Mouse (Mus musculus) CH12.LX (cell line): ENCODE results near the gene Spata25. TPM values are rescaled to one million over a fixed set of nuclear protein-coding genes. Genes with fewer than 3 reads are reported as not detected.

Experiments used
- DNase-seq: peaks from one replicate; pipeline ENCODE4 v3.0.0-alpha.2; 2013; ENCODE audit errors: extremely low read depth
- H3K27ac ChIP-seq: 2 replicates; pipeline ENCODE4 v1.5.1; 2012; ENCODE audit warnings: low read depth, mild to moderate bottlenecking, control low read depth, moderate library complexity; ENCODE audit not compliant: insufficient read depth
- H3K27me3 ChIP-seq: replicated peaks from 2 replicates; pipeline ENCODE3; 2012; ENCODE audit warnings: inconsistent platforms
- H3K36me3 ChIP-seq, 2 experiments: replicated peaks in 1 of 2; 2 replicates each; pipeline versions ENCODE3 to v1.6.1; 2012; ENCODE audit warnings: inconsistent platforms in 1 of 2, low read length in 1 of 2, mild to moderate bottlenecking in 1 of 2, mixed read lengths in 1 of 2, moderate library complexity in 1 of 2; ENCODE audit not compliant: control insufficient read depth in 1 of 2, insufficient read depth in 1 of 2
- H3K4me1 ChIP-seq, 2 experiments: 2 replicates each; pipeline ENCODE4 v1.6.1; 2012; ENCODE audit warnings: inconsistent platforms in 1 of 2, moderate library complexity in 1 of 2; ENCODE audit not compliant: insufficient read depth in 2 of 2, control insufficient read depth in 1 of 2
- H3K4me2 ChIP-seq: 2 replicates; pipeline ENCODE4 v1.6.1; 2012; ENCODE audit warnings: low read depth, mild to moderate bottlenecking, control low read depth; ENCODE audit not compliant: poor library complexity, insufficient read depth, severe bottlenecking
- H3K4me3 ChIP-seq, 3 experiments: fragments of 150-350 bp in 1 of 3; sonication (generic) in 1 of 3; replicated peaks in 1 of 3; 2 replicates each; pipeline versions ENCODE3 to v1.5.1; 2011 to 2012; ENCODE audit warnings: low read depth in 2 of 3, low read length in 2 of 3, mild to moderate bottlenecking in 2 of 3, moderate library complexity in 2 of 3, control low read depth in 1 of 3, improper control_type of control experiment in 1 of 3, inconsistent platforms in 1 of 3, mixed read lengths in 1 of 3; ENCODE audit not compliant: poor library complexity in 1 of 3
- H3K79me2 ChIP-seq: replicated peaks from 2 replicates; pipeline ENCODE4 v1.6.1; 2012; ENCODE audit warnings: mild to moderate bottlenecking, moderate library complexity; ENCODE audit not compliant: control insufficient read depth, poor library complexity, insufficient read depth, severe bottlenecking; ENCODE audit errors: extremely low read depth
- H3K9ac ChIP-seq: 2 replicates; pipeline ENCODE4 v1.6.1; 2012; ENCODE audit warnings: low read depth, mild to moderate bottlenecking, control low read depth, moderate library complexity; ENCODE audit not compliant: insufficient read depth
- H3K9me3 ChIP-seq: replicated peaks from 2 replicates; pipeline ENCODE3; 2012; ENCODE audit warnings: low read length, inconsistent platforms, mixed read lengths
- CHD1 ChIP-seq: IDR thresholded peaks from 2 replicates; pipeline ENCODE4 v1.6.1; 2012; ENCODE audit warnings: low read depth, low read length, improper control_type of control experiment, inconsistent platforms
- E2F4 ChIP-seq: IDR thresholded peaks from 2 replicates; pipeline ENCODE4 v1.6.1; 2011; ENCODE audit warnings: low read depth, low read length, improper control_type of control experiment; ENCODE audit not compliant: insufficient replicate concordance
- EP300 ChIP-seq: IDR thresholded peaks from 2 replicates; pipeline ENCODE4 v1.6.1; 2011; ENCODE audit warnings: low read length, improper control_type of control experiment
- GABPA ChIP-seq: IDR thresholded peaks from 2 replicates; pipeline ENCODE4 v1.6.1; 2012; ENCODE audit warnings: low read depth, low read length, improper control_type of control experiment, inconsistent platforms; ENCODE audit not compliant: insufficient replicate concordance
- HCFC1 ChIP-seq: IDR thresholded peaks from 2 replicates; pipeline ENCODE4 v1.6.1; 2012; ENCODE audit warnings: low read depth, mild to moderate bottlenecking, inconsistent platforms, low read length, improper control_type of control experiment
- JUN ChIP-seq: IDR thresholded peaks from 2 replicates; pipeline ENCODE4 v1.6.1; 2011; ENCODE audit warnings: low read depth, mild to moderate bottlenecking, low read length, improper control_type of control experiment, moderate library complexity; ENCODE audit not compliant: insufficient read depth
- JUND ChIP-seq: conservative IDR thresholded peaks from 2 replicates; pipeline ENCODE4 v1.6.1; 2011; ENCODE audit warnings: low read depth, low read length, improper control_type of control experiment
- MAFK ChIP-seq: IDR thresholded peaks from 2 replicates; pipeline ENCODE4 v1.6.1; 2011; ENCODE audit warnings: low read length, improper control_type of control experiment; ENCODE audit not compliant: insufficient replicate concordance
- MAZ ChIP-seq: IDR thresholded peaks from 2 replicates; pipeline ENCODE4 v1.6.1; 2012; ENCODE audit warnings: low read depth, mild to moderate bottlenecking, inconsistent platforms, low read length, improper control_type of control experiment, moderate library complexity
- MXI1 ChIP-seq: IDR thresholded peaks from 2 replicates; pipeline ENCODE4 v1.6.1; 2011; ENCODE audit warnings: mild to moderate bottlenecking, low read depth, low read length, improper control_type of control experiment
- MYC ChIP-seq: IDR thresholded peaks from 2 replicates; pipeline ENCODE4 v1.6.1; 2011; ENCODE audit warnings: low read depth, mild to moderate bottlenecking, improper control_type of control experiment, low read length
- NELFE ChIP-seq: IDR thresholded peaks from 2 replicates; pipeline ENCODE4 v1.6.1; 2011; ENCODE audit warnings: low read depth, low read length, improper control_type of control experiment
- PAX5 ChIP-seq: IDR thresholded peaks from 2 replicates; pipeline ENCODE4 v1.6.1; 2012; ENCODE audit warnings: low read length, inconsistent platforms, mixed read lengths
- POLR2AphosphoS2 ChIP-seq: IDR thresholded peaks from 2 replicates; pipeline ENCODE4 v1.6.1; 2011; ENCODE audit warnings: low read depth, low read length, improper control_type of control experiment
- RCOR1 ChIP-seq: conservative IDR thresholded peaks from 2 replicates; pipeline ENCODE4 v1.6.1; 2012; ENCODE audit warnings: low read depth, mild to moderate bottlenecking, inconsistent platforms, low read length, improper control_type of control experiment
- SMC3 ChIP-seq: IDR thresholded peaks from 2 replicates; pipeline ENCODE4 v1.6.1; 2011; ENCODE audit warnings: low read depth, low read length, improper control_type of control experiment
- TCF12 ChIP-seq: IDR thresholded peaks from 2 replicates; pipeline ENCODE4 v1.6.1; 2014; ENCODE audit warnings: low read depth, mild to moderate bottlenecking, inconsistent platforms, low read length, improper control_type of control experiment
- USF1 ChIP-seq: IDR thresholded peaks from 2 replicates; pipeline ENCODE4 v1.6.1; 2014; ENCODE audit warnings: low read depth, mild to moderate bottlenecking, inconsistent platforms, low read length, improper control_type of control experiment
- USF2 ChIP-seq: conservative IDR thresholded peaks from 2 replicates; pipeline ENCODE4 v1.6.1; 2011; ENCODE audit warnings: low read depth, low read length, improper control_type of control experiment
- ZC3H11A ChIP-seq: IDR thresholded peaks from 2 replicates; pipeline ENCODE4 v1.6.1; 2012; ENCODE audit warnings: low read depth, mild to moderate bottlenecking, inconsistent platforms, low read length, improper control_type of control experiment
- ZKSCAN1 ChIP-seq: IDR thresholded peaks from 2 replicates; pipeline ENCODE4 v1.6.1; 2012; ENCODE audit warnings: low read depth, inconsistent platforms, low read length, improper control_type of control experiment, borderline replicate concordance
- ZMIZ1 ChIP-seq: IDR thresholded peaks from 2 replicates; pipeline ENCODE4 v1.6.1; 2012; ENCODE audit warnings: low read depth, mild to moderate bottlenecking, inconsistent platforms, low read length, improper control_type of control experiment
- ZNF384 ChIP-seq: IDR thresholded peaks from 2 replicates; pipeline ENCODE4 v1.6.1; 2012; ENCODE audit warnings: low read depth, low read length, improper control_type of control experiment, inconsistent platforms
- dilution Hi-C: fragments of 300-500 bp; cut with MboI; formaldehyde crosslinking; loops from 2 replicates; pipeline ENCODE4 v1.14.3; 2020; ENCODE audit warnings: low sequenced_read_pairs; ENCODE audit not compliant: extremely low pct_unique_long_range_greater_than_20kb, extremely low pct_ligation_motif_present
- in situ Hi-C: fragments of 300-500 bp; cut with MboI; formaldehyde crosslinking; loops from 3 replicates; pipeline ENCODE4 v1.14.3; 2019; ENCODE audit warnings: low sequenced_read_pairs, low pct_ligation_motif_present, low pct_unique_long_range_greater_than_20kb, mixed read lengths
- polyA plus RNA-seq: library from polyadenylated mRNA; unstranded; fragments of >175 nt; gene quantifications from 2 replicates; pipeline ENCODE4 v1.2.1, GENCODE M21; 2012; ENCODE audit warnings: low read depth; ENCODE audit not compliant: insufficient read length
- total RNA-seq, 2 experiments: library from RNA; depleted of rRNA; stranded (reverse); fragments of 300-350 nt in 1 of 2; fragments of >200 nt in 1 of 2; gene quantifications; 2 replicates each; pipeline ENCODE4 v1.2.3; 2012 to 2014

Gene Spata25
- total and polyA plus RNA-seq, 3 experiments, result not detected

- H3K79me2 ChIP-seq, result no peaks in the 10 kb centered on the region
- peaks cover 0 to 4% of the 10 kb centered on the region in 2 experiments for H3K36me3 ChIP-seq
- H3K4me2 ChIP-seq, result no peak overlapping the region
- dilution Hi-C loops, result no loop called here
- no peak overlapping the region for H3K4me3 ChIP-seq
- H3K9ac ChIP-seq, result no peak overlapping the region
- peaks cover 11% of the 10 kb centered on the region for H3K9me3 ChIP-seq
- H3K4me1 ChIP-seq, result peaks cover 0 to 5% of the 10 kb centered on the region in 2 experiments; a peak in 2 of 4 replicates
- in situ Hi-C loops, result no loop called here
- no peak overlapping the region for H3K27ac ChIP-seq
- H3K27me3 ChIP-seq, result no peaks in the 10 kb centered on the region
- TF ChIP-seq NELFE, result no peak
- TF ChIP-seq MYC, result no peak
- no peak for TF ChIP-seq USF1
- TF ChIP-seq RCOR1, result no peak
- TF ChIP-seq ZMIZ1, result no peak
- TF ChIP-seq TCF12, result no peak
- TF ChIP-seq ZC3H11A, result no peak
- TF ChIP-seq HCFC1, result no peak
- no peak for TF ChIP-seq MAFK
- no peak for DNase-seq
Measured at GRCm38 (mm10) chr2:164874239-164874769, 46.0 kb upstream of the Spata25 start.

GRCm38 (mm10) chr2:164873621-164874020 lies 45.3 kb upstream of the Spata25 start:
- TF ChIP-seq POLR2AphosphoS2, result no peak
- no peak for TF ChIP-seq USF2
- no peak for TF ChIP-seq EP300
- no peak for TF ChIP-seq TCF12
- TF ChIP-seq MAFK, result no peak
- no peak for TF ChIP-seq JUND
- no peak for TF ChIP-seq CHD1
- TF ChIP-seq E2F4, result no peak
- TF ChIP-seq ZNF384, result no peak
- no peak for TF ChIP-seq NELFE
- TF ChIP-seq MAZ, result no peak
- no peak for TF ChIP-seq GABPA
- no peak for TF ChIP-seq JUN
- no peak for TF ChIP-seq MXI1
- TF ChIP-seq SMC3, result no peak
- TF ChIP-seq ZMIZ1, result no peak
- no peak for TF ChIP-seq HCFC1
- TF ChIP-seq ZKSCAN1, result no peak
- no peak for TF ChIP-seq PAX5
- Histone ChIP-seq H3K27ac (no peak overlapping the region), H3K79me2 (no peaks in the 10 kb centered on the region), H3K4me1 (peaks cover 0 to 9% of the 10 kb centered on the region in 2 experiments; a peak in 2 of 4 replicates), H3K4me2 (no peak overlapping the region), H3K36me3 (peaks cover 0 to 4% of the 10 kb centered on the region in 2 experiments), H3K9ac (no peak overlapping the region), H3K9me3 (peaks cover 16% of the 10 kb centered on the region), H3K27me3 (no peaks in the 10 kb centered on the region), H3K4me3 (no peak overlapping the region)
- dilution Hi-C loops (no loop called here), in situ Hi-C loops (no loop called here)
- DNase-seq, result no peak
